Comparison of ENCODE assay signal across 8 mouse cellular contexts in the genomic region with DNA sequence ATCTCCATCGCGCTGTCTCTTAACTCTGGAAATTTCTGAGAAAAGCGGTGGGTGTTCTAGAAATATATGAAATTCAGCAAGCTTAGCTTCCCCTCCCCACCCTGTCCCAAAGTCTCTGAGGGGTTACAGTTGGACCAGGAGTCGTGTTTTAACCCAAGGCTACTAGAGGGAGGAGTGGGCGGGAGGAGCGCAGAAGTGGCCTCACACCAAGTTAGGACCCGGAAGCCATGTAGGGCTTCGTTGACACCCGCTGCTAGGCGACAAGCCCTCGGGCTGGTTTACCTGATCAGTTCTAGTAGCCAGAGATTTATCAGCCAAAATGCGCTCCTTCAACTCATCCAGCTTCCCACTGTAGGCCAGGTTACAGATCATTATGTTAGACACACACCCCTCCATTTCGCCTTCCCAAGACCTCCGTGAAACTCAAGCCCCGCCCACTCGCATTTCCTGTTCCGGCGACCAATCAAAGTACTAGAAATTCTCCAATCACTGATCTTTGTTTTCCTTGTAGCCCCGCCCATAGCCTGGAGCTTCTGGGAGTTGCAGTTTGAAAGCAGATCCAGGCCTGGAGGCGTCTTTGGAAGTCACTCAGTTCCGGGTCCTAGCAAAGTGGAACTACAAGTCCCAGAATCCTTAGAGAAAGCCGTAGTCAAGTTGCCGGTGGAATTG. TPM values are rescaled to one million over a fixed set of nuclear protein-coding genes. Genes with fewer than 3 reads are reported as not detected.
DNase-seq lines count a peak whose midpoint lies in the region; ATAC-seq and TF ChIP-seq lines count a peak whose summit lies in the region.

A gene (minus strand): TSS at position 457 of the 669 bp plus-strand sequence.
A gene (plus strand): TSS at position 636 of the 669 bp plus-strand sequence.

- peaks cover 19% of the 10 kb centered on the region for H3K36me3 ChIP-seq in G1E (replicated peaks)
- H3K36me3 ChIP-seq in forebrain, embryonic 16.5 days (ENCODE audit: control insufficient read depth, insufficient read depth), result no peaks in the 10 kb centered on the region
- no peaks in the 10 kb centered on the region for H3K36me3 ChIP-seq in lung, embryonic 14.5 days (ENCODE audit: insufficient read depth)
- H3K36me3 ChIP-seq in thymus, adult 2 months (ENCODE audit: control insufficient read depth, insufficient read depth, low read length), result no peaks in the 10 kb centered on the region

- H3K4me2 ChIP-seq in forebrain, embryonic 16.5 days (ENCODE audit: low read length), result peak within 1 kb of the TSS; percentile 50
- H3K4me2 ChIP-seq in lung, embryonic 14.5 days, result peak within 1 kb of the TSS; percentile 66

- TF ChIP-seq POLR2A in olfactory bulb, adult 2 months (IDR thresholded peaks at IDR 0.05; ENCODE audit: insufficient read depth, low read depth, low read length), result no peak
- peak; percentile 51; the same call in 1 of the 2 replicates for TF ChIP-seq POLR2A in thymus, adult 2 months (IDR thresholded peaks at IDR 0.05; ENCODE audit: control insufficient read depth, extremely low read depth, insufficient read depth, low read length, poor library complexity)

- H3K9ac ChIP-seq in forebrain, embryonic 16.5 days (replicated peaks; ENCODE audit: low read depth, low read length), result peak within 1 kb of the TSS; percentile 56
- H3K9ac ChIP-seq in lung, embryonic 14.5 days, result peak within 1 kb of the TSS; percentile 49

- peak; percentile 96 for ATAC-seq in G1E (ENCODE audit: extremely low read depth, insufficient number of reproducible peaks, low FRiP score, poor library complexity, severe bottlenecking)
- ATAC-seq in forebrain, embryonic 16.5 days, result peak; percentile 98
- peak; percentile 98 for ATAC-seq in lung, embryonic 14.5 days (ENCODE audit: insufficient read depth)

- H3K4me3 ChIP-seq in G1E (ENCODE audit: low read depth, low read length), result peak within 1 kb of the TSS; percentile 72
- peak within 1 kb of the TSS; percentile 54 for H3K4me3 ChIP-seq in forebrain, embryonic 16.5 days (replicated peaks; ENCODE audit: low read length)
- peak within 1 kb of the TSS; percentile 69 for H3K4me3 ChIP-seq in layer of hippocampus, adult 2 months
- H3K4me3 ChIP-seq in lung, embryonic 14.5 days (ENCODE audit: low read depth, low read length), result peak within 1 kb of the TSS; percentile 45
- H3K4me3 ChIP-seq in olfactory bulb, adult 2 months (ENCODE audit: insufficient read depth, low read depth, low read length), result peak within 1 kb of the TSS; percentile 73
- peak within 1 kb of the TSS; percentile 87 for H3K4me3 ChIP-seq in thymus, adult 2 months (ENCODE audit: control insufficient read depth, insufficient read depth, low read length)

- peaks cover 10% of the 10 kb centered on the region for H3K4me1 ChIP-seq in G1E (ENCODE audit: insufficient read depth, low read depth, low read length)
- H3K4me1 ChIP-seq in forebrain, embryonic 16.5 days (replicated peaks; ENCODE audit: control insufficient read depth, insufficient read depth, low read length), result no peaks in the 10 kb centered on the region
- H3K4me1 ChIP-seq in lung, embryonic 14.5 days (ENCODE audit: insufficient read depth), result no peaks in the 10 kb centered on the region
- no peaks in the 10 kb centered on the region for H3K4me1 ChIP-seq in olfactory bulb, adult 2 months (ENCODE audit: control insufficient read depth, insufficient read depth, low read length)
- no peaks in the 10 kb centered on the region for H3K4me1 ChIP-seq in thymus, adult 2 months (replicated peaks; ENCODE audit: control insufficient read depth, insufficient read depth, low read length)

- peak; percentile 35 for DNase-seq in G1E (ENCODE audit: low spot score)
- peak; percentile 88 to 93 for DNase-seq in cerebellum, adult 18-20 months
- peak; percentile 82 to 84 for DNase-seq in heart, postnatal 36 days
- peak; percentile 81 to 95 for DNase-seq in layer of hippocampus, adult 2 months (ENCODE audit: low spot score in 2 of 2)
- DNase-seq in lung, embryonic 14.5 days, result peak; percentile 95
- DNase-seq in thymus, adult 2 months, result peak; percentile 87

- 17% methylated on average over 23 of the region's 23 CpGs for WGBS in forebrain, embryonic 16.5 days
- WGBS in lung, embryonic 14.5 days, result 13% methylated on average over 23 of the region's 23 CpGs
- 15% methylated on average over 23 of the region's 23 CpGs for WGBS in olfactory bulb, adult 2 months
- under 1% methylated on average over 23 of the region's 23 CpGs for WGBS in thymus, adult 2 months

- H3K9me3 ChIP-seq in G1E (replicated peaks), result no peaks in the 10 kb centered on the region
- H3K9me3 ChIP-seq in forebrain, embryonic 16.5 days (ENCODE audit: control insufficient read depth, low read length), result no peaks in the 10 kb centered on the region
- no peaks in the 10 kb centered on the region for H3K9me3 ChIP-seq in lung, embryonic 14.5 days (ENCODE audit: low read depth, low read length)

- TF ChIP-seq CTCF in G1E (IDR thresholded peaks at IDR 0.05; ENCODE audit: low read depth, low read length), result no peak
- no peak for TF ChIP-seq CTCF in layer of hippocampus, adult 2 months (conservative IDR thresholded peaks at IDR 0.05)
- no peak for TF ChIP-seq CTCF in lung, embryonic 14.5 days (IDR thresholded peaks at IDR 0.05; ENCODE audit: low read depth)
- TF ChIP-seq CTCF in olfactory bulb, adult 2 months (IDR thresholded peaks at IDR 0.05; ENCODE audit: insufficient read depth, low read depth, low read length), result no peak
- no peak for TF ChIP-seq CTCF in thymus, adult 2 months (IDR thresholded peaks at IDR 0.05; ENCODE audit: borderline replicate concordance, control insufficient read depth, extremely low read depth, insufficient read depth, low read length, poor library complexity)

- intact Hi-C loops in heart, postnatal 36 days (cut with DNase I), result no loop called here

- no peak within 1 kb of the TSS for H3K27ac ChIP-seq in forebrain, embryonic 16.5 days (ENCODE audit: low read length)
- H3K27ac ChIP-seq in layer of hippocampus, adult 2 months, result peak within 1 kb of the TSS; percentile 78
- H3K27ac ChIP-seq in lung, embryonic 14.5 days (ENCODE audit: low read depth), result no peak within 1 kb of the TSS
- H3K27ac ChIP-seq in olfactory bulb, adult 2 months (ENCODE audit: insufficient read depth, low read depth, low read length), result no peak within 1 kb of the TSS; the same call in 1 of the 2 replicates
- no peak within 1 kb of the TSS; the same call in 1 of the 2 replicates for H3K27ac ChIP-seq in thymus, adult 2 months (ENCODE audit: control insufficient read depth, insufficient read depth, low read length)

- no peaks in the 10 kb centered on the region for H3K27me3 ChIP-seq in G1E (ENCODE audit: insufficient read depth, low read length)
- H3K27me3 ChIP-seq in forebrain, embryonic 16.5 days (replicated peaks; ENCODE audit: control insufficient read depth, insufficient read depth, low read length), result no peaks in the 10 kb centered on the region; the same call in 1 of the 2 replicates
- no peaks in the 10 kb centered on the region for H3K27me3 ChIP-seq in lung, embryonic 14.5 days (ENCODE audit: insufficient read depth, low read length)
- no peaks in the 10 kb centered on the region for H3K27me3 ChIP-seq in thymus, adult 2 months (ENCODE audit: control insufficient read depth, insufficient read depth, low read length)

RNA-seq across cellular contexts. Expression of the first gene that starts in this region (rescaled TPM):
- total RNA-seq in G1E (2014; fragmentation: Nextera tagmentation) (13.7 and 32.2 TPM in 2 replicates), G1E (2017) (76.1 and 76.4 TPM in 2 replicates)
- polyA plus RNA-seq in G1E (2012), result 1.2 and 2.1 TPM in 2 replicates
- polyA plus RNA-seq in forebrain, embryonic 16.5 days (2015; fragmentation: Nextera tagmentation; extraction: Ambion mirVana), result 40.5 and 44.9 TPM in 2 replicates
- 10 to 100 TPM; 13.0 to 14.4 TPM for total RNA-seq in heart, postnatal 36 days (2021)
- total RNA-seq in layer of hippocampus, adult 2 months (2021), result 10 to 100 TPM; 19.5 to 22.3 TPM
- 44.7 and 45.0 TPM in 2 replicates for polyA plus RNA-seq in lung, embryonic 14.5 days (2014; fragmentation: Nextera tagmentation; extraction: Ambion mirVana)
- not detected in 2 replicates for polyA plus RNA-seq in olfactory bulb, adult 2 months (2012; ENCODE audit: insufficient read depth, insufficient read length, low replicate concordance, missing spikeins)
- polyA plus RNA-seq in thymus, adult 2 months (2012; rRNA removed), result 6.8 and 8.0 TPM in 2 replicates

RNA-seq across cellular contexts. Expression of the second gene that starts in this region (rescaled TPM):
- 26.0 and 31.8 TPM in 2 replicates for total RNA-seq in G1E (2014; fragmentation: Nextera tagmentation)
- 39.2 and 40.8 TPM in 2 replicates for total RNA-seq in G1E (2017)
- polyA plus RNA-seq in G1E (2012), result 0.47 and 0.54 TPM in 2 replicates
- 11.3 and 11.4 TPM in 2 replicates for polyA plus RNA-seq in forebrain, embryonic 16.5 days (2015; fragmentation: Nextera tagmentation; extraction: Ambion mirVana)
- 10 to 100 TPM in 1 of 2 experiments, 1 to 10 TPM in 1; 9.5 to 12.4 TPM for total RNA-seq in heart, postnatal 36 days (2021)
- 10 to 100 TPM in 1 of 2 experiments, 1 to 10 TPM in 1; 8.5 to 13.1 TPM for total RNA-seq in layer of hippocampus, adult 2 months (2021)
- 18.2 and 20.5 TPM in 2 replicates for polyA plus RNA-seq in lung, embryonic 14.5 days (2014; fragmentation: Nextera tagmentation; extraction: Ambion mirVana)
- not detected in 2 replicates for polyA plus RNA-seq in olfactory bulb, adult 2 months (2012; ENCODE audit: insufficient read depth, insufficient read length, low replicate concordance, missing spikeins)
- polyA plus RNA-seq in thymus, adult 2 months (2012; rRNA removed), result 6.5 and 7.3 TPM in 2 replicates

Comparison
In these comparisons a context has a peak if more than half of its experiments do, and no peak if none do; other contexts are left out.
1. DNase-seq: peak in every context shown above with its lines; median percentile 95 in lung, embryonic 14.5 days; 90 in cerebellum, adult 18-20 months; 88 in layer of hippocampus, adult 2 months; 87 in thymus, adult 2 months; 83 in heart, postnatal 36 days; 35 in G1E.